Mouse (Mus musculus) thymus, adult 2 months (tissue): ENCODE measurements at regions not wholly inside any gene's neighbourhood (a gene's known extent, or its start where the extent isn't known, plus 50 kb on each side); places are given as distances from the start of the nearest gene placed in this dataset.

Experiments
- CTCF ChIP-seq: fragments of 200-500 bp; IDR thresholded peaks from 2 replicates; pipeline ENCODE4 v1.5.1; 2012; ENCODE audit warnings: mild to moderate bottlenecking, control low read depth, low read length, moderate library complexity, borderline replicate concordance; ENCODE audit not compliant: control insufficient read depth, poor library complexity, insufficient read depth; ENCODE audit errors: extremely low read depth
- POLR2A ChIP-seq: fragments of 200-500 bp; IDR thresholded peaks from 2 replicates; pipeline ENCODE4 v1.6.1; 2012; ENCODE audit warnings: mild to moderate bottlenecking, low read length, control low read depth, moderate library complexity; ENCODE audit not compliant: control insufficient read depth, poor library complexity, insufficient read depth; ENCODE audit errors: extremely low read depth

DNA sequence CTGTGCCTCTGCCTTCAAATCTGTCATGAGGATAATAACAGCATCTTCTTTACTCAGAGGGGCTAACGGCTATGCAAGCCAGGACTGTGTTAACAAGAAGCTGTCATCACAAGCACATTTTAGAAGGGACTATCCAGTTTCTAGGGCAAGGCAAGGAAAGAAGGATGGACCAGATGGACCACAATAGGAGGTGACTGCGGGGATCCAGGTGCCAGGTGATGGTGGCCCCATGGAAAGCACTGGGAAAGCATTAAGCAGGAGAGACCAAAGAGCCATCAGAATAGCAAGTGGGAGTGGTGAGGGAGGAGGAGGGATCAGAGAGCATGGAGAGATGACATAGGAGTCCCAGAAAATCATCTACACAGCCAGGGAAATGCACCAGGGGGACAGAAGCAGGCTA, 373.3 kb downstream of the Gm49356 start:
- no peak for TF ChIP-seq POLR2A
- no peak for TF ChIP-seq CTCF
